Mouse (Mus musculus): ENCODE data around the gene Pip5k1c. TPM values are rescaled to one million over a fixed set of nuclear protein-coding genes. Genes with fewer than 3 reads are reported as not detected.

The Pip5k1c gene
- polyA plus RNA-seq, 1 experiment = 23.3 TPM

DNA sequence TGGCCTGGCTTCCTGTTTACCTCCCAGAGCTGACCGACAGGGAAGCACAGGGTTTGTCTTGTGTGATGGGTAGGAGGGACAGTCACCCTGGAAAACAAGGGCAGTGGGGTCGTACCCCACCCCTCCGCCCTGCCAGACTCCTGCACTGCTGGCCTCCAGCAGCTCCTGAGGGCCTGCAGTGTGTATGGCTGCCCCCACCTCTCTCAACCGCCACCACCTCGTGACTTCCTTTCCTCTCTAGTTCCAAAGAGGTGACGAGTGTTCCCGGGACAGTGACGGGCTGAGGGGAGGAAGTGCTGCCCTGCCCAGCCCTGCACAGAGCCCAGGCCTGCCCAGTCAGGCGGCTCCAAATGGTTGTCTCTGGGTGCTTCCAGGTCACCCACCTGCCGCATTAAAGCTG, 5.1 kb downstream of the Pip5k1c start:
- Histone ChIP-seq H3K36me3 (ENCODE audit: control insufficient read depth, insufficient read depth) (no peaks in the 10 kb centered on the region), H3K4me2 (ENCODE audit: low read depth) (no peak overlapping the region), H3ac (ENCODE audit: control insufficient read depth, insufficient read length) (no peak overlapping the region), H3K79me2 (ENCODE audit: control insufficient read depth, insufficient read depth) (peaks cover 54% of the 10 kb centered on the region), H3K4me3 (no peak overlapping the region), H3K27me3 (ENCODE audit: control insufficient read depth, insufficient read depth, insufficient read length) (no peaks in the 10 kb centered on the region)
- TF ChIP-seq USF1 (IDR thresholded peaks at IDR 0.05; ENCODE audit: low read depth) = no peak
- no peak for TF ChIP-seq POLR2A (IDR thresholded peaks at IDR 0.05; ENCODE audit: insufficient read length, low read depth)
- no peak for TF ChIP-seq CEBPB (IDR thresholded peaks at IDR 0.05; ENCODE audit: insufficient read depth, poor library complexity, severe bottlenecking)
- no peak for TF ChIP-seq MYOG (IDR thresholded peaks at IDR 0.05; ENCODE audit: control insufficient read depth in 1 of 3, insufficient read depth in 1 of 3, insufficient read length in 2 of 3, low read depth in 2 of 3)
- no peak for TF ChIP-seq SRF (IDR thresholded peaks at IDR 0.05; ENCODE audit: control insufficient read depth, insufficient read length, low read depth)
- no peak for TF ChIP-seq MYOD1 (IDR thresholded peaks at IDR 0.05; ENCODE audit: control insufficient read depth in 1 of 3, insufficient read length in 2 of 3, low read depth in 2 of 3)
- no peak for TF ChIP-seq E2F4 (IDR thresholded peaks at IDR 0.05; ENCODE audit: insufficient read depth)

DNA sequence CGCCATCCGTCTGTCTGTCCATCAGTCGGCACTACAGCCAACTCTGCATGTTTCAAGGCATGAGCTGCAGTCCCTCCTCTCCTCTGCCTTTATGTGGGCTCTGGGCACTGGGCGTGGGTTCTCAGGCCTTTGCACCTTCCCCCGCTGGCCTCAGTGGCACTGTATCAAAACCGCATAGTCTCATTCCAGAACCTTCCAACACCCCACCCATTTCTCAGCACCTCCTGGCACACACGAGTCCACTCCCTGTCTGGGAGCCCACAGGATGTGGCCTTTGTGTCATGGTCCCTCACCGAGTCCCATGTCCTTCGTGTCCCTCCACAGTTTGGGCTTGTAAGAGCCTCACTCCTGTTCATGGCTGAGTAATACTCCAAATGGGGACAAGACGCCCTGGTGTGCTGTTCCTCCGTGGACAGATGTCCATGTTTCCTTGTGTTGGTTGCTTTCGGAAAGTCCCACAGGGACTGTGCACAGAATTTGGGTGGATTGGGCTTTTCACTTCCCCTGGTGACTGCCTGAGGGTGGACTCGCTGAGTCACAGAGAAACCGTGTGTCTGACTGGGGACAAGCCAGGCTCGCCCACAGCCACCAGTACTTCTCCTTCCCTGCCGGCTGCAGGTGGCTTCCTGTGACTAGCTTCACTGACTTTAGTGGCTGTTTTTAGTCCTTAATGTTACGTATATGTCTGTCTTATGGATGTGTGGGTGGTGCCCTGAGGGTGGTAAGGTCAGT, 5.8 kb downstream of the Pip5k1c start:
- H3K4me2 ChIP-seq (ENCODE audit: low read depth) = no peak overlapping the region
- no peak for TF ChIP-seq SRF (IDR thresholded peaks at IDR 0.05; ENCODE audit: control insufficient read depth, insufficient read length, low read depth)
- no peak for TF ChIP-seq USF1 (IDR thresholded peaks at IDR 0.05; ENCODE audit: low read depth)
- no peak for TF ChIP-seq TCF12 (IDR thresholded peaks at IDR 0.05; ENCODE audit: insufficient read depth, poor library complexity, severe bottlenecking)
- no peak for TF ChIP-seq MYOG (IDR thresholded peaks at IDR 0.05; ENCODE audit: control insufficient read depth in 1 of 3, insufficient read depth in 1 of 3, insufficient read length in 2 of 3, low read depth in 2 of 3)
- no peak for TF ChIP-seq TCF3 (IDR thresholded peaks at IDR 0.05; ENCODE audit: insufficient read length, low read depth)
- no peak for TF ChIP-seq CEBPB (IDR thresholded peaks at IDR 0.05; ENCODE audit: insufficient read depth, poor library complexity, severe bottlenecking)
- no peak for TF ChIP-seq REST (IDR thresholded peaks at IDR 0.05; ENCODE audit: insufficient read depth, insufficient read length)
- TF ChIP-seq POLR2A (IDR thresholded peaks at IDR 0.05; ENCODE audit: insufficient read length, low read depth) = no peak
- TF ChIP-seq MAX (IDR thresholded peaks at IDR 0.05; ENCODE audit: low read depth) = no peak
- TF ChIP-seq MYOD1 (IDR thresholded peaks at IDR 0.05; ENCODE audit: control insufficient read depth in 1 of 3, insufficient read length in 2 of 3, low read depth in 2 of 3) = no peak
- no peak for TF ChIP-seq POLR2AphosphoS2 (IDR thresholded peaks at IDR 0.05; ENCODE audit: insufficient read length, low read depth)
- no peak for TF ChIP-seq E2F4 (IDR thresholded peaks at IDR 0.05; ENCODE audit: insufficient read depth)
- no peaks in the 10 kb centered on the region for H3K27me3 ChIP-seq (ENCODE audit: control insufficient read depth, insufficient read depth, insufficient read length)
- no peaks in the 10 kb centered on the region for H3K36me3 ChIP-seq (ENCODE audit: control insufficient read depth, insufficient read depth)
- H3K79me2 ChIP-seq (ENCODE audit: control insufficient read depth, insufficient read depth) = peaks cover 57% of the 10 kb centered on the region
- H3K4me3 ChIP-seq = no peak overlapping the region
- no peak overlapping the region for H3ac ChIP-seq (ENCODE audit: control insufficient read depth, insufficient read length)

DNA sequence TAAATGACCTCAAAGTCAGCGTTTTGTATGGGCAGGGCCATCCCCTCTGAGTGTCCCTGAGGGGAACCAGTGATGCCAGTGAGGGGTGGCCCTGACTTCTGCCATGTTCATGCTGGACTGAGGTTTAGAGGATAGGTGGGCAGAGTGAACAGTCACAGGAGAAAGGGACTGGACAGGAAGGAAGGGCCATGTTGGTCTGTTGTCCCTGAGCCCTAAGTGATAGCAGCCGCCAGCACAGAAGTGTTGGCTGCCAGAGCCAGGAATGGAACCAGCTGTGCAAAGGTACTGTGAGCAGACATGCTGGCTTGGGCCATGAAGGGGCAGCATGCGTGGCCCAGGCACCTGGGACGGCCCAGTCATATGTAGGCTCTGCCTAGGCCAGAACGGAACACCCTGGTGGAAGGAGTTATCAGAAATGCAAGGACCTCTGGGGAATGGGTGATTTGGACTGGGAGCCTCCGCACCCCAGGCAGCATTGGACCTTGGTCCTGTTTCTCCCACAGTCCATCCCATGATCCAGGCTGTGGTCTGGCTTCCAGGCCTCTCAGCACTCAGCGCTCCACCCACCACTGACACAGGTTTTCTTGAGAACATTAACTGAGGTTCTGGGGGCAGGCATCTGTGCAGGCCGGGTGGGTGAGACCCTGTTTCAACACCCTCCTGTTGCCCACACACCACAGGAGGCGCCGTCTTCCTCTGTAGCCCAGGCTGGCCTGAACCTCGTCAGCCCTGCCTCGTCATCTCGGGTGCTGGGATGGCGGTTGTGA, 7.0 kb downstream of the Pip5k1c start:
- Histone ChIP-seq H3K79me2 (ENCODE audit: control insufficient read depth, insufficient read depth) (peaks cover 45% of the 10 kb centered on the region), H3K36me3 (ENCODE audit: control insufficient read depth, insufficient read depth) (no peaks in the 10 kb centered on the region), H3K27me3 (ENCODE audit: control insufficient read depth, insufficient read depth, insufficient read length) (no peaks in the 10 kb centered on the region), H3K4me2 (ENCODE audit: low read depth) (no peak overlapping the region), H3ac (ENCODE audit: control insufficient read depth, insufficient read length) (no peak overlapping the region), H3K4me3 (no peak overlapping the region)
- TF ChIP-seq CEBPB (IDR thresholded peaks at IDR 0.05; ENCODE audit: insufficient read depth, poor library complexity, severe bottlenecking) = no peak
- TF ChIP-seq E2F4 (IDR thresholded peaks at IDR 0.05; ENCODE audit: insufficient read depth) = no peak
- TF ChIP-seq MAX (IDR thresholded peaks at IDR 0.05; ENCODE audit: low read depth) = no peak
- TF ChIP-seq TCF3 (IDR thresholded peaks at IDR 0.05; ENCODE audit: insufficient read length, low read depth) = no peak
- no peak for TF ChIP-seq POLR2A (IDR thresholded peaks at IDR 0.05; ENCODE audit: insufficient read length, low read depth)
- no peak for TF ChIP-seq USF1 (IDR thresholded peaks at IDR 0.05; ENCODE audit: low read depth)
- TF ChIP-seq TCF12 (IDR thresholded peaks at IDR 0.05; ENCODE audit: insufficient read depth, poor library complexity, severe bottlenecking) = no peak
- no peak for TF ChIP-seq SRF (IDR thresholded peaks at IDR 0.05; ENCODE audit: control insufficient read depth, insufficient read length, low read depth)
- no peak for TF ChIP-seq MYOD1 (IDR thresholded peaks at IDR 0.05; ENCODE audit: control insufficient read depth in 1 of 3, insufficient read length in 2 of 3, low read depth in 2 of 3)
- TF ChIP-seq MYOG (IDR thresholded peaks at IDR 0.05; ENCODE audit: control insufficient read depth in 1 of 3, insufficient read depth in 1 of 3, insufficient read length in 2 of 3, low read depth in 2 of 3) = no peak
- no peak for TF ChIP-seq REST (IDR thresholded peaks at IDR 0.05; ENCODE audit: insufficient read depth, insufficient read length)
- TF ChIP-seq POLR2AphosphoS2 (IDR thresholded peaks at IDR 0.05; ENCODE audit: insufficient read length, low read depth) = no peak

DNA sequence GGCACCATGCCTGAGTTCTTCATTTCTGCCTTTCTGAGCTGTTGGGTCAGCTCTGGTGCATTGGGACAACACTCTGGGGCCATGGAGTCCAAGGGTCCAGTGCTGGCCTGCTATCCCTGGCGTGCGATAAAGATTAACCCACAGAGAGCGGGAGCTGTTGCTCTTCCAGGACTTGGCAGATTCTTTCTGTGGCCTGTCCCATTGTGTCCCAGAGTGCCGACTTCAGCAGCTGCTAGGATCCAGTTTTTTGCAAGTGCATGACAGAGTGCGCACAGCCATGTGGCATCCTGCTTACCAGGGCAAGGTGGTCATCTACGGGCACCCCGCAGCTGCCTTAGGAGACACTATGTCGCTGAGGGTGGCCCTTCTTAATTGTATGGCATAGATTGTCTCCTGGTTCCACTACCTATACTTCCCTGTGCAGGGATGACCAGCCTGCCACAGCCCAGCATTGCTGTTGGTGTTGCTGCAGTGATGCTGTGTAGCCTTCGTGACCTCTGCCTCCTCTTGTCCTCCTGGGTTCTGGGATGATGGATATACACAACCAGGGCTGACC, 7.7 kb downstream of the Pip5k1c start:
- TF ChIP-seq MYOD1 (IDR thresholded peaks at IDR 0.05; ENCODE audit: control insufficient read depth in 1 of 3, insufficient read length in 2 of 3, low read depth in 2 of 3) = no peak
- no peak for TF ChIP-seq POLR2AphosphoS2 (IDR thresholded peaks at IDR 0.05; ENCODE audit: insufficient read length, low read depth)
- TF ChIP-seq USF1 (IDR thresholded peaks at IDR 0.05; ENCODE audit: low read depth) = no peak
- no peak for TF ChIP-seq TCF3 (IDR thresholded peaks at IDR 0.05; ENCODE audit: insufficient read length, low read depth)
- no peak for TF ChIP-seq MAX (IDR thresholded peaks at IDR 0.05; ENCODE audit: low read depth)
- no peak for TF ChIP-seq TCF12 (IDR thresholded peaks at IDR 0.05; ENCODE audit: insufficient read depth, poor library complexity, severe bottlenecking)
- no peak for TF ChIP-seq CEBPB (IDR thresholded peaks at IDR 0.05; ENCODE audit: insufficient read depth, poor library complexity, severe bottlenecking)
- no peak for TF ChIP-seq MYOG (IDR thresholded peaks at IDR 0.05; ENCODE audit: control insufficient read depth in 1 of 3, insufficient read depth in 1 of 3, insufficient read length in 2 of 3, low read depth in 2 of 3)
- no peak for TF ChIP-seq REST (IDR thresholded peaks at IDR 0.05; ENCODE audit: insufficient read depth, insufficient read length)
- TF ChIP-seq POLR2A (IDR thresholded peaks at IDR 0.05; ENCODE audit: insufficient read length, low read depth) = no peak
- no peak for TF ChIP-seq E2F4 (IDR thresholded peaks at IDR 0.05; ENCODE audit: insufficient read depth)
- TF ChIP-seq SRF (IDR thresholded peaks at IDR 0.05; ENCODE audit: control insufficient read depth, insufficient read length, low read depth) = no peak
- H3K79me2 ChIP-seq (ENCODE audit: control insufficient read depth, insufficient read depth) = peaks cover 40% of the 10 kb centered on the region
- H3K36me3 ChIP-seq (ENCODE audit: control insufficient read depth, insufficient read depth) = no peaks in the 10 kb centered on the region
- H3ac ChIP-seq (ENCODE audit: control insufficient read depth, insufficient read length) = no peak overlapping the region
- H3K4me3 ChIP-seq = no peak overlapping the region
- no peak overlapping the region for H3K4me2 ChIP-seq (ENCODE audit: low read depth)
- H3K27me3 ChIP-seq (ENCODE audit: control insufficient read depth, insufficient read depth, insufficient read length) = no peaks in the 10 kb centered on the region

Data from myocyte (in vitro differentiated cells).